Mouse (Mus musculus) gastrocnemius, postnatal 14 days (tissue): Measurements from ENCODE around the gene Dis3l. TPM values are rescaled to one million over a fixed set of nuclear protein-coding genes. Genes with fewer than 3 reads are reported as not detected.
"Not testable (repeated sequence)": the region's sequence is repeated elsewhere in the genome, so short reads cannot be mapped to it uniquely, and the experiment has no call there.

Source experiments
- DNase-seq: peaks from one replicate; pipeline ENCODE4 v3.0.0; 2021; ENCODE audit warnings: mixed read lengths
- intact Hi-C: fragments of 180-260 bp; cut with DNase I; formaldehyde crosslinking; loops from one replicate; pipeline ENCODE4 v1.15.1; 2025; ENCODE audit warnings: low total_unique reads
- total RNA-seq, 2 experiments: library from RNA; stranded (reverse); gene quantifications; 2 replicates each; pipeline ENCODE4 v1.2.3; 2021

The Dis3l gene
- total RNA-seq, 2 experiments from 2014 or later = 13.0 to 13.4 TPM

DNA sequence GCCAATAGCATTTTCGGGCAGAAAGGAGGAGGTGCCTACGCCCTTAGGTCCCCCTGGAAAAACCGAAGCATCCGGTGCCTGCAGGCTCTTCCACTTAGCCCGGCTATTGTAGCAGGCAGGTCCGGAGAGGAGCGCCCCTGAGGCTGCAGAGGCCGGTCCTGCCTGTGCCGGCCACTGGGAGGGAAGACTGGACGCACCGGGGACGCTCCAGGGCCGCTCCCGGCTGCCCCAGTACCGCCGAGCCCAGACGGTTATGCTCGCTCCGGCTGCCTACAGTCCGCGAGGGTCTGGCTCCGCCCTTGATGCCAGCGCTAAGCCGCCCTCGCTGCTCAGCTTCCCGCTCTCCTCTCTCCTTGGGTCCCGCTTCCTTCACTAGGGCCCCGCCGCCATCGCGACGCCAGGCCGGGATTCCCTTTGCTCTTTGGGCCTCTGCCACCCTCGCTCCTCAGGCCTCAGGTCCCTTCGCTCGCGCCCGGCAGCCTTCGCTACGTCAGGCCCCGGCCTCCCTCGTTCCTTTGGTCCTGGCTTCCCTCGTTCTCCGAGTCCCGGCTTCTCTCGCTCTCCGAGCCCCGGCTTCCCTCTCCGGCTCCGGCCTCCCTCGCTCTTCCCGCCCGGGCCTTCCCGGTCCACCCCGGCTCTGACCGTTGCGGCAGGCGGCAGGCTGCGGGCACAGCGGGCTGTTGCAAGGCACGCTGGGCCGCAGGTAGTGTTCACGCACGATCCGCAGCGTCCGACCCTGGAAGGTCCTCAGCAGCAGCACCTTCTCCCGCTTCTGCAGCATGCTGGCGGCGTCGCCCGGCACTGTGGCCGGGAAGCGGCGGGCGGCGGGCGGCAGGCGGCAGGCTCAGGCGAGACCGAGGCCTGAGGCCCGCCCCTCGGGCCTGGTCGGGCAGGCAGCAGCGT is 486 bp downstream of the Dis3l start:
- intact Hi-C loops = no loop called here
- peak; percentile 77 for DNase-seq

DNA sequence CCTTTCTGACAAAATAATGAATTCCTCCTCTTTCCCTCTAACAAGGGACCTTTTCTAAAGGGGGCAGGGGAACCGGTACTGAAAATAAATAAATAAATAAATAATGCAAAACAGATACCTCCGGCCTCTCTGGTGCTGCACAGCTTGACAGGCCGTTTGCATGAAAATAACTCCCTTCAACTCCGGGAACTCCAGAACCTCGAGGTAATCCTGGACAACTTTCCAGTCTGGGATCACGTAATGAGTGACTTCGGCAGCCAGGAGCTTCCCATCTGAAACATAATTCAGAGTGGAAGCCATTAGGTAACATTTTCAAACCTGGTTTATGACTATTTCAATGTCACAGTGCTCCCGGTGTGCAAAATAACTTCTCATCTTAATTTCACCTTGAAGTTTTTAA is 1.7 kb downstream of the Dis3l start:
- no peak for DNase-seq
- intact Hi-C loops = no loop called here

DNA sequence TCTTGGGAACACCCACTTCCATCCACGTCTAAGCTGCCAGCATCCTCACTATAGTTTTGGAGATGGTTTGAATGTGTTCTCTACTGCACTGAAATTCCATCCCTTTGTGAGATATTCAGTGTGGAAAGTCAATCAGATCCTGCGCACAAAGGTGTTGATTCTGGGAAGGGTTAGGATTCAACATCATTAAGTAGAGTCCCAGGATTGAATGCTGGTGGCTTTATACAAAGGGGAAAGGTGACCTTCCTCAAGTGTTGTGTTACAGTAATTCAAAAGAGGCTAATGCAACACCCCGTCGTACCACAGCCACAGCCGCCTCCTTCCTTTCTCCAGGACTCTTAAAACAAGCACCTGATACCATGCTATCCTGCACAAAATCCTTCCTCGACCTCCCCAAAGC is 5.3 kb downstream of the Dis3l start:
- DNase-seq = no peak
- intact Hi-C loops = no loop called here

DNA sequence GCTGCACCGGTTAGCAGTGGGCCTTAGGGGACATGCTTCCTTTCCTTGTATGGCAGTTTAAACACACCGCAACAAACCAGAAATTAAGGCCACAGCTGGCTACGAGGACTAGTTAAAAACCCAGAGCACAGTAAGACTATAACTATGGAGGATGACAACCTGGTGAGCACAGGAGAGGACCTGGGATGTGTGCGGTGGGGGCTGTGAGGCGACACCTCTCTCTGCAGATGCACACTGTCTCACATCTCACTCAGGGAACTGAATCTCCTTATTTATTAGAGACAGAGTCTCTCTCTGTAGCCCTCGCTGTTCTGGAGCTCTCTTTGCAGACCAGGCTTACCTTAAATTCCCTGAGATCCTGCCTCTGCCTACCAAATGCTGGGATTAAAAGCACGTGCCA is 17.1 kb downstream of the Dis3l start:
- intact Hi-C loops = no loop called here

DNA sequence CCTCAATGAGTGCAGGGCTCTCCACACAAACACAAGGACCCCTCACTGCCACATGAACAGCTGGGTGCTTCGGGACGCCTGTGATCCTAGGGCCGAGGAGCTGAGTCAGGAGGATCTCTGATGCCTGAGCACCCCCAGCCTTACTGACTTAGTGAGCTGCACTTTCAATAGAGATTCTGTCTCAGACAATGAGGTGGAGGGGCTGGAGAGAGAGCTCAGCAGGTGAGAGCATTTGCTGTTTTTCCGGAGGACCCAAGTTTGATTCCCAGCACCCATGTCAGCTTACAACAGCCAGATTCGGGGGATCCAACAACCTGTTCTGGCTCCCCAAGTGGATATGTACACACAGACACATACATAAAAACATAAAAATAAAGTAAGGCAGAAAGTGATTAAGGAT is 24.1 kb downstream of the Dis3l start:
- no peak for DNase-seq
- intact Hi-C loops = no loop called here

More for the DNA sequence above, 17.1 kb downstream of the Dis3l start:
- no peak for DNase-seq

DNA sequence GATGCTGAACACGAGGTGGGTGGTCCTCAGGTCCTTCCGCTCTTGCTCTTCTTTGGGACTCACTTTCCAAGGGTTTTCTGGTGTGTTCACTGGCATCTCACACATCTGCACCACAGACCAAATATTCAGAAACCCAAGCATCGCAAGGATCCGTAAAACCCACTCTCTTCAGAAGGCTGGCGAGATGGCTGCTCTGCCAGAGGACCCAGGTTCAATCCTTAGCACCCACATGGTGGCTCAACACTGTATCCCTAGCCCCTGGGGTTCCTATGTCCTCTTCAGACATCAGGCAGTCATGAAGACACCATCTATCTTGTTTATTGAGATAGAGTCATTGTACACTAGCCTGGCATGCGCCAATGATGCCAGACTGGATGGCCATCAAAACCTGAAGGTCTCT is 26.4 kb downstream of the Dis3l start:
- DNase-seq = no peak

GRCm38 (mm10) chr9:64312128-64312527 is 29.0 kb downstream of the Dis3l start:
- DNase-seq = no peak
- intact Hi-C loops = no loop called here

More for the DNA sequence above, 26.4 kb downstream of the Dis3l start:
- intact Hi-C loops = no loop called here

DNA sequence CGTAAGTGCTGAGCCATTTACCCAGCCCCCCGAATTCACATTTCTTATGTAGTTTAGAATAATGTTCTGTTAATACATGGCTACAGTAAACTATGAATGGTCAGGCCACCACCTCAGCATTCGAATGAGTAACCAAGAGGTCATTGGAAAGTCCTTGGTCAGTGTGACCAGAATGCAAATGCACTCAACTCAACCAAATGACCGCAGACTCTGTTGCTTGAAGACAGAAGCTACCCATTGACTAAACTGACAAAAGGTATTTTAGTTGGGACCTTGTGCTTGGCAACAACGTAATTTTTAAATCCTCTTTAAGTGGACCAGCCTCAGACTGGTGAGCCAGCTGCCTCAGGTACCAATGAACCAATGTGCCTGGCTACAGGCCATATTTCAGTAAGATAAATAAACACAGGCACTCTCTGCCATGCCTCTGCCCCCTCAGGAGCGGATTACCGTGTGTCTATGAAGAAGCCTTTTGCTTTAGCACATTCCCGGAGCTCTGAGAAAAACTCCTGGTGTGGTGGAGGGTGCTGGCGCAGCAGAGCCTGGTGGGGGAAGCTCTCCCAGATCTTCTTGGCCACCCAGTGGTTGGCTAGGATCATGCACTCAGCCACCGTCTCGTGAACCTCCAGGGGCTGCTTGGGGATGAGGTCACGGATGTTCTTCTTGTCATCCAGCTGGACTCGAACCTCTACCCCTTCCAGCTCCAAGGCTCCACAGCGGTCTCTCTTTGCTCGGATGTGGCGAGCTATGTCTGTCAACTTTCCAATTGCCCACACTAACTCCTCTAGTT is 29.9 kb downstream of the Dis3l start:
- no peak for DNase-seq
- intact Hi-C loops = no loop called here

- DNase-seq = no peak
- intact Hi-C loops = no loop called here
Observed at GRCm38 (mm10) chr9:64306476-64307312, 34.4 kb downstream of the Dis3l start.

DNA sequence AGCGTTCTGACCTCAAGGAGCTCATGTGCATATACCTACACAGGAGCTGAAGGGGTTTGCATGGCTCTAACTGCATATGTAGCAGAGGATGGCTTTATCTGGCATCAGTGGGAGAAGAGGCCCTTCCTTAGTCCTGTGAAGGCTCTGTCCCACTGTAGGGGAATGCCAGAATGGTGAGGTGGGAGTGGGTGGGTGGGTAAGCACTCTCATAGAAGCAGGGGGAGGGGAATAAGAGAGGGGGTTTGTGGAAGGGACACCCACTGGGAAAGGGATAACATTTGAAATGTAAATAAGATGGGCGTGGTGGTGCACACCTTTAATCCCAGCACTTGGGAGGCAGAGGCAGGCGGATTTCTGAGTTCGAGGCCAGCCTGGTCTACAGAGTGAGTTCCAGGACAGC is 38.0 kb downstream of the Dis3l start:
- DNase-seq, intact Hi-C loops: not testable (repeated sequence)

- intact Hi-C loops = no loop called here
- no peak for DNase-seq
Observed at GRCm38 (mm10) chr9:64282404-64282987, 58.6 kb downstream of the Dis3l start.

- DNase-seq = no peak
- intact Hi-C loops = no loop called here
Observed at GRCm38 (mm10) chr9:64281781-64282178, 59.3 kb downstream of the Dis3l start.

DNA sequence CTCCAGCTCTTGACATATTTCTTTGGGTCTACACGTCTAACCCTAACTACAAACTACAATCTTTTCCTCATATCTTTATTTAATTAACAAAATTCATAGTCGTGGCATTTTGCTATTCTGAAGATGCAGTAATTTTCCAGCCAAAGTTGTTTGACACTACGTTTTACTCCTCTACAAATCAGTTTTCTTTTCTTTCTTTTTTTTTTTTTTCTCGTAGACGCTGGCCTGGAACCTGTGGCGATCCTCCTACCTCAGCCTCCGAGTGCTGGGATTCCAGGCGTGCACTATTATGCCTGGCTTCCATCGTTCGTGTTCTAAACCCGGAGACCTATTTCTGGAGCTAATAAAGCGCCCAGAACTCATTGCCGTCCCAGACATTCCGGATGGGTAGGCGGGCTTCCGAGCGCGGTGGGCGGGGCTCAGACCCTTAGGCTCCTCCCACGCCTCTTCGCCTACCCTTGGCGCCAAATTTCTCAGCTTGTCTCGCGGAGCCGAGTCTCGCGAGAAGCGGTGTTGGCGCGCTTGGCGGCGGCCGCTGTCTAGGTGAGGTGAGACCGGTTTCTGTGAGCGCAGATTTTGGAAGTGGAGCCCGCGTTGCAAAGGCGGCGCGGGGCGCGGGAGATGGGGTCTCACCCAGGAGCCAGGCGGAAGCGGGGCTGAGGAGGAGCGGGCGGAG is 59.8 kb downstream of the Dis3l start, which contains the start of gene Tipin:
Gene Tipin (plus strand): TSS at position 477 of the 676 bp plus-strand sequence.
- DNase-seq = peak; percentile 95
- intact Hi-C loops = no loop called here

DNA sequence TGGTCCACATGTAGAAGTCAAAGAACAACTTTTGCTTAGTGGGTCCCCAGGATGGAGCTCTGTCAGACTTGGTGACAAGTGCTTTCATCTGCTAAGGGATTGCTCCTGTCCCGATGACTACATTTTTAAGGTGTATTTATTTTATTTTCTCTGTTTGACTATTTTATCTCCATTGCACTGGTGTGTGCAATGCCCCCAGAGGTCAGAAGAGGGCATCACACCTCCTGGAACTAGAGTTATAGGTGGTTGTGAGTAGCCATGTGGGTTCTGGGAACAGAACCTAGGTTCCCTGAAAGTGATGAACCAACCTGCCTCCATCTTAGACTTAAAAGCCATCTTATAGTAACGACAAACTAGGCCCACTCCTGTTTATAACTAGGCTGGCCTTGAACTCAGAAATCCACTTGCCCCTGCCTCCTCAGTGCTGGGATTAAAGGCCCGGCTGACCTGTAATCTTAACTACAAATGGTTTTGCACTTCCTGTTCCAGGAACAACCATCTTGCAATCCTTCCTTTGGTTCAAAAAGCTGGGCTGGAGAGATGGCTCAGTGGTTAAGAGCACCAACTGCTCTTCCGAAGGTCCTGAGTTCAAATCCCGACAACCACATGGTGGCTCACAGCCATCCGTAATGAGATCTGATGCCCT is 62.3 kb downstream of the Dis3l start:
- intact Hi-C loops = no loop called here
- no peak for DNase-seq

GRCm38 (mm10) chr9:64277706-64278105 is 63.4 kb downstream of the Dis3l start:
- intact Hi-C loops = no loop called here
- peak; percentile 53 for DNase-seq

GRCm38 (mm10) chr9:64274919-64275318 is 66.2 kb downstream of the Dis3l start:
- DNase-seq = no peak
- intact Hi-C loops = loop anchor here (5.0 kb wide), 2 partner anchors 98 to 138 kb away; partner anchors contain the start of gene Snapc5

DNA sequence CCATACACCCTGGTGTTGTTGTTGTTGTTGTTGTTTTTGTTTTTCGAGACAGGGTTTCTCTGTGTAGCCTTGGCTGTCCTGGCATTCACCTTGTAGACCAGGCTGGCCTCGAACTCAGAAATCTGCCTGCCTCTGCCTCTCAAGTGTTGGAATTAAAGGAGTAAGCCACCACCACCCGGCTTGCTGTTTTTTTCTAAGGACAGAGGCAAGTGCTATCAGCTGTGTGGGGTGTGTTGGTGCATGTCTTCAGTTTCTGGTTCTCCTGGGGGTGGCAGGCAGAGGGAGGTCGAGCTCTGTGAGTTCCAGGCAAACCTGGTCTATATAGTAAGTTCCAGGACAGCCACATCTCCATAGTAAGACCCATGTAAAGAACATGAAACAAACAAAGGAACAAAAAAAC is 66.8 kb downstream of the Dis3l start:
- no peak for DNase-seq
- intact Hi-C loops = loop anchor here (5.0 kb wide), 2 partner anchors 97 to 137 kb away; partner anchors contain the start of gene Snapc5

GRCm38 (mm10) chr9:64273757-64274156 is 67.3 kb downstream of the Dis3l start:
- intact Hi-C loops = loop anchor here (5.0 kb wide), 2 partner anchors 96 to 136 kb away; partner anchors contain the start of gene Snapc5
- no peak for DNase-seq
